Mouse (Mus musculus) kidney, adult 2 months (tissue): ENCODE results near the gene Zfp809.

Experiments
- CTCF ChIP-seq: fragments of 200-500 bp; conservative IDR thresholded peaks from 2 replicates; pipeline ENCODE4 v1.5.1; 2011; ENCODE audit warnings: low read depth, mild to moderate bottlenecking, control low read depth, low read length, moderate library complexity, mixed read lengths; ENCODE audit not compliant: insufficient read depth, insufficient read length
- POLR2A ChIP-seq: fragments of 200-500 bp; IDR thresholded peaks from one replicate; pipeline ENCODE4 v1.6.1; 2011; ENCODE audit warnings: low read depth, low read length, control low read depth

- TF ChIP-seq CTCF (no peak), POLR2A (no peak)
Observed at GRCm38 (mm10) chr9:22188025-22188611, 37.4 kb upstream of the Zfp809 start, which contains the start of gene Zfp872.
